Mouse (Mus musculus) neural tube, embryonic 14.5 days (tissue): Measurements from ENCODE around the gene 0610012G03Rik. TPM values are rescaled to one million over a fixed set of nuclear protein-coding genes. Genes with fewer than 3 reads are reported as not detected.

Experiments
- ATAC-seq: fragments of 200-750 bp; cut with Nextera tagmentation; 2 replicates; pipeline ENCODE4 v1.8.0; 2017; ENCODE audit warnings: low read depth, mild to moderate bottlenecking, moderate TSS enrichment, moderate library complexity
- H3K27ac ChIP-seq: fragments of 300-500 bp; sonication (generic); 2 replicates; pipeline ENCODE4 v1.5.1; 2014; ENCODE audit warnings: low read depth, mild to moderate bottlenecking, control low read depth, low read length, moderate library complexity, mixed read lengths
- H3K27me3 ChIP-seq: fragments of 300-500 bp; sonication (generic); 2 replicates; pipeline ENCODE4 v1.6.1; 2014; ENCODE audit warnings: low read length; ENCODE audit not compliant: control insufficient read depth, insufficient read depth
- H3K36me3 ChIP-seq: fragments of 300-500 bp; sonication (generic); 2 replicates; pipeline ENCODE4 v1.6.1; 2014; ENCODE audit warnings: low read length, mixed read lengths; ENCODE audit not compliant: control insufficient read depth, insufficient read depth
- H3K4me1 ChIP-seq: fragments of 300-500 bp; sonication (generic); 2 replicates; pipeline ENCODE4 v1.6.1; 2014; ENCODE audit warnings: low read length; ENCODE audit not compliant: control insufficient read depth, insufficient read depth
- H3K4me2 ChIP-seq: fragments of 300-500 bp; sonication (generic); 2 replicates; pipeline ENCODE4 v1.6.1; 2014; ENCODE audit warnings: mild to moderate bottlenecking, low read depth, low read length, control low read depth
- H3K4me3 ChIP-seq: fragments of 300-500 bp; sonication (generic); 2 replicates; pipeline ENCODE4 v1.5.1; 2014; ENCODE audit warnings: low read depth, low read length, control low read depth, mixed read lengths
- H3K9ac ChIP-seq: fragments of 300-500 bp; sonication (generic); replicated peaks from 2 replicates; pipeline ENCODE4 v1.6.1; 2014; ENCODE audit warnings: low read depth, mild to moderate bottlenecking, control low read depth, low read length, mixed read lengths
- H3K9me3 ChIP-seq: fragments of 300-500 bp; sonication (generic); 2 replicates; pipeline ENCODE4 v1.6.1; 2016; ENCODE audit warnings: low read length; ENCODE audit not compliant: control insufficient read depth
- WGBS: fragments of 180-500 bp; shearing (Covaris S2); extraction: QIAGEN DNeasy Blood & Tissue Kit; methylation state at CpG from one replicate; pipeline ENCODE4 v1.1.7; 2014; 5-methylcytosine and 5-hydroxymethylcytosine counted together
- microRNA-seq: library from miRNA; unstranded; fragments of <30 nt; microRNA quantifications from one replicate; pipeline ENCODE4, GENCODE M21; 2016
- polyA plus RNA-seq: library from polyadenylated mRNA; unstranded; fragments of >200 nt; fragmentation: Nextera tagmentation; extraction: Ambion mirVana; gene quantifications from 2 replicates; pipeline ENCODE4 v1.2.1, GENCODE M21; 2014

Gene 0610012G03Rik
- polyA plus RNA-seq, 1 experiment from 2014 or later = 124 TPM

GRCm38 (mm10) chr16:31905331-31905730 lies 43.0 kb downstream of the 0610012G03Rik start:
- WGBS = 77% methylated on average over 4 of the region's 4 CpGs
- Histone ChIP-seq H3K9me3 (no peaks in the 10 kb centered on the region), H3K9ac (no peak overlapping the region), H3K4me3 (no peak overlapping the region), H3K4me2 (no peak overlapping the region), H3K36me3 (no peaks in the 10 kb centered on the region), H3K27ac (no peak overlapping the region), H3K27me3 (no peaks in the 10 kb centered on the region), H3K4me1 (0 out of 2 replicates have a peak, but pooled peaks cover 9% of the 10 kb centered on the region)
- ATAC-seq = no peak

DNA sequence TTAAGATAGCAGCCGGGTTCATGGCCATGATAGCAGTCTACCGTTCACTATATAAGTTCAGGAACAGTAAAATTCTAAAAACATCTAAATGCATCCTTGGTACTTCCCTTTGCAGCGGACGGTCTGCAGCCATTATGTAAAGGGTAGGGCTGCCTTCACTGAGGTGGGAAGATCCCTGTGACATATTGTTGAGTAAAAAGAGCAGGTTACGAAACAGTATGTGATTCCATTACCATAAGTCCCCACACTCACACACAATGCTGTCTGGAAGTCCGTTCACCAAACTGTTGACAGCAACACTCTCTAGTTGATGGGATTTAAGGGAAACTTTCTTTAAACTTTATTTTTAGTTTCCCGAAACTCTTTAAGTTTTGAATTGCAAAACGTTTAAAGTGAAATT lies 45.1 kb downstream of the 0610012G03Rik start:
- 89% methylated on average over 8 of the region's 8 CpGs for WGBS
- Histone ChIP-seq H3K27ac (no peak overlapping the region), H3K9me3 (no peaks in the 10 kb centered on the region), H3K9ac (no peak overlapping the region), H3K27me3 (no peaks in the 10 kb centered on the region), H3K36me3 (no peaks in the 10 kb centered on the region), H3K4me1 (0 out of 2 replicates have a peak, but pooled peaks cover 9% of the 10 kb centered on the region), H3K4me3 (no peak overlapping the region), H3K4me2 (no peak overlapping the region)
- no peak for ATAC-seq

DNA sequence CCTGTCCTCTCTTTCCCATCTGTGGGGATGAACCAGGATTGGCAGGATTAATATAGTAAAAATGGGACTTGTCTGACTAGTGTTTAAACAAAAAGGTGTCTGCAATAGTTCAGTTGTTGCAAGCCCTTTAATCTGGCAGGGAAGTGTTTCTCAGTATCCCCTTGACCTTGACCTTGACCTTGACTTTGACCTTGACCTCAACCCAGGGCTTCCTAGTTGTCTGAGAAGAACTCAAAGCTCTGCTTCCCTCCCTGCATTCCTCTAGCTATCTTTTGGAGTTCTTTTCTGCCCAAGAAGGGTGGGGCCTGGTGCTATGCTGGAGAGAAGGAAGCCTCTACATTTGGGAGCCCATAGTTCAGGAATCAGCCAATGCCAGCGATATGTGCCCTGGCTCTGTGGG lies 46.4 kb downstream of the 0610012G03Rik start:
- ATAC-seq = no peak
- Histone ChIP-seq H3K27me3 (no peaks in the 10 kb centered on the region), H3K27ac (no peak overlapping the region), H3K9ac (no peak overlapping the region), H3K4me1 (peaks cover 19% of the 10 kb centered on the region), H3K4me2 (no peak overlapping the region), H3K36me3 (no peaks in the 10 kb centered on the region), H3K4me3 (no peak overlapping the region), H3K9me3 (no peaks in the 10 kb centered on the region)
- 95% methylated on average over 1 of the region's 1 CpGs for WGBS

DNA sequence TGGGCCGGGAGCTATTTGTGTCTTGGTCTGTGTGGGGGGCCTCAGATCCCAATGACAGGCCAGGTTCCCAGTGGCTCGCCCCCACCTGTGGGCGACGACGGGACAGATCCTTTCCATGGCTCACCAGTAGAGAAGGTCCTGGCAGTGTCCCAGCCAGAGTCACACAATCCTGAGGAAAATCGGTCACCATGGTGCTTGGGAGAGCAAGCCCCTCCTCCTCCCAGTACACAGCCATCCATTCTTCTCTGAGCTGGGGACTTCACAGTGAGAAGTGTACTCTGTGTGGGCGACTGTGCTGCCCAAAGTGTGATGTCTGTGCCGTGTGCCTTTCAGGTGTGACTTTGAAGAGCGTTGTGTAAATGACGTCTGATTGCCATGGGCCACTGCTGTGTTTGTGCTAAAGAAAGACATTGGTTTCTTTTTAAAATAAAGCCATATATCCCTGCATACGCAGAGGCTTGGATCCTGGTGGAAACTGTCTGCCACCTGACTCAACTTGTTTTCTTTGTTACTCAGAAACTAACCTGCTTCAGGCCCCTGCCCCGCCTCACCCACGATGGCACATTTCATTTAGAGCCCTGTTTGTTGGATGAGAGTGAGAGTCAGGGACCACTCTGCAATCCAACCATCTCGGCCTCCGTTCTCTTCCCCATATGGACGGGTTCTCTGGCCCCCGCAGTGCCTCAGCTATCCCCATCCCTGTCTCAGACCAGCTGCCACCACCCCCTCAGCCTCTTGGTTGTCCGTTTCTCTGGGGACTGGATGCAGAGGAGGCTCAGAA lies 49.6 kb downstream of the 0610012G03Rik start:
- no peak overlapping the region for H3K4me2 ChIP-seq
- no peak overlapping the region for H3K9ac ChIP-seq
- H3K9me3 ChIP-seq = no peaks in the 10 kb centered on the region
- peak; percentile 75 for ATAC-seq
- no peaks in the 10 kb centered on the region for H3K36me3 ChIP-seq
- H3K4me1 ChIP-seq = peaks cover 12% of the 10 kb centered on the region
- H3K4me3 ChIP-seq = no peak overlapping the region
- H3K27ac ChIP-seq = peak overlapping the region; percentile 34; the same call in 1 of the 2 replicates
- H3K27me3 ChIP-seq = no peaks in the 10 kb centered on the region
- 71% methylated on average over 18 of the region's 18 CpGs for WGBS

Small RNAs within 50 kb of the gene (microRNA-seq; reads per million reads assigned to microRNA genes)
- gene Gm26269 = not detected

Other genes starting within 250 kb of the 0610012G03Rik start
- gene Meltf, start 69.7 kb downstream of the 0610012G03Rik start, polyA plus RNA-seq = 0.12 TPM in 2 replicates
- 3.9 and 5.0 TPM in 2 replicates for gene Pigz, start 14.6 kb downstream of the 0610012G03Rik start, polyA plus RNA-seq
- 92.0 and 92.9 TPM in 2 replicates for gene Ncbp2, start within 50 bp of the 0610012G03Rik start, polyA plus RNA-seq
- 13.2 and 13.7 TPM in 2 replicates for gene Senp5, start 54.8 kb upstream of the 0610012G03Rik start, polyA plus RNA-seq
- gene Pak2, start 130.8 kb upstream of the 0610012G03Rik start, polyA plus RNA-seq = 28.1 and 34.5 TPM in 2 replicates
- 104 and 115 TPM in 2 replicates for gene Pigx, start 151.2 kb upstream of the 0610012G03Rik start, polyA plus RNA-seq
- gene Cep19, start 151.3 kb upstream of the 0610012G03Rik start, polyA plus RNA-seq = 50.9 and 58.3 TPM in 2 replicates
- gene Nrros, start 217.1 kb upstream of the 0610012G03Rik start, polyA plus RNA-seq = 2.5 and 7.7 TPM in 2 replicates
- not detected in 2 replicates for gene Bex6, start 231.3 kb upstream of the 0610012G03Rik start, polyA plus RNA-seq